Mouse (Mus musculus): ENCODE measurements around the gene Snap91. TPM values are rescaled to one million over a fixed set of nuclear protein-coding genes. Genes with fewer than 3 reads are reported as not detected.

Gene Snap91
- polyA plus RNA-seq, 1 experiment from 2014 or later: 18.9 TPM

DNA sequence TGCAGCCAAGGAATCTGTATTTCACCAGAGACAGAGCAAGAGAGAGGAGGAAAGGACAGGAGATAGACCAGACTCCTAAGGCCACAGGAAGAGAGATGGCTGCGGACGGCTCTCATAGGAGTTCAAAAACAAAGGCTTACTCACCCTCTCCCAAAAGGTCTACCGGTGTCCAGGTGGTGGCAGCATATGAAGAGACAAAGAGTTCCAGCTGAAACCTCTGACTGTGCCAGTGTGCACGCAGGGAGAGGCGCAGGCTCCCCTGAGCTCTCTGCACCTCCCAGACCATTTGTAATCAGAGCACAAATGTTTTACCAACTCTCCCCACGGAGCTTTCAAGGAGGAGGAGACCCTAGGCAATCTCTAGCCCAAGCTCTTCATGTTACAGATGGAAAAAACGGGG, 81.8 kb downstream of the Snap91 start:
- no peaks in the 10 kb centered on the region for H3K9me3 ChIP-seq (ENCODE audit: control insufficient read depth, low read length)
- no peak overlapping the region for H3K9ac ChIP-seq (ENCODE audit: low read depth, low read length)
- H3K36me3 ChIP-seq (ENCODE audit: control insufficient read depth, insufficient read depth, low read length): no peaks in the 10 kb centered on the region
- H3K27ac ChIP-seq (ENCODE audit: low read depth, low read length): no peak overlapping the region
- H3K27me3 ChIP-seq (ENCODE audit: control insufficient read depth, insufficient read depth, low read length): no peaks in the 10 kb centered on the region
- ATAC-seq (ENCODE audit: low FRiP score, low TSS enrichment): peak; percentile 68
- 23% methylated on average over 7 of the region's 7 CpGs for WGBS
- H3K4me3 ChIP-seq (ENCODE audit: low read length): no peak overlapping the region
- H3K4me2 ChIP-seq (replicated peaks; ENCODE audit: low read depth, low read length): no peak overlapping the region
- no peaks in the 10 kb centered on the region for H3K4me1 ChIP-seq (ENCODE audit: control insufficient read depth, insufficient read depth, low read length)

DNA sequence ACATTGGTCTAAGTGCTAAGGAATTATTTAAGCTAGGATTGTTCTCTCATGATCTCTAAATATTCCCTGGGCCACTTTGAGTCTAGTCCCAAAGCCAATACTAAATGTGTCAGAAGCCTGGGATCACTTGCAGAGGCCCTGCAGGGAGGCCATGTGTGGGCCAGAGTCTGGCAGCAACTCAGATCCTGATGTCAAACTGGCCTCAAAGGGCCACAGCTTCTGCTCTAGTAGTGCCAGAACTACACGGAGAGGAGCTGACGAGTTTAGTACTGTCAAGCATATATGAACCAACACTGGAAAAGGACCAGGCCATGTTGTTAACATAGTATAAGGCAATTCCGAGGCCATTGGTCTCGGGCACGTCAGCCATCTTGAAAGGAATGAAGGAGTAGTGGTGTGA, 82.3 kb downstream of the Snap91 start:
- no peaks in the 10 kb centered on the region for H3K4me1 ChIP-seq (ENCODE audit: control insufficient read depth, insufficient read depth, low read length)
- ATAC-seq (ENCODE audit: low FRiP score, low TSS enrichment): no peak
- H3K27me3 ChIP-seq (ENCODE audit: control insufficient read depth, insufficient read depth, low read length): no peaks in the 10 kb centered on the region
- H3K36me3 ChIP-seq (ENCODE audit: control insufficient read depth, insufficient read depth, low read length): no peaks in the 10 kb centered on the region
- H3K9me3 ChIP-seq (ENCODE audit: control insufficient read depth, low read length): no peaks in the 10 kb centered on the region
- no peak overlapping the region for H3K9ac ChIP-seq (ENCODE audit: low read depth, low read length)
- H3K27ac ChIP-seq (ENCODE audit: low read depth, low read length): no peak overlapping the region
- no peak overlapping the region for H3K4me2 ChIP-seq (replicated peaks; ENCODE audit: low read depth, low read length)
- H3K4me3 ChIP-seq (ENCODE audit: low read length): no peak overlapping the region
- whole genome bisulfite sequencing: 92% methylated on average over 5 of the region's 5 CpGs

DNA sequence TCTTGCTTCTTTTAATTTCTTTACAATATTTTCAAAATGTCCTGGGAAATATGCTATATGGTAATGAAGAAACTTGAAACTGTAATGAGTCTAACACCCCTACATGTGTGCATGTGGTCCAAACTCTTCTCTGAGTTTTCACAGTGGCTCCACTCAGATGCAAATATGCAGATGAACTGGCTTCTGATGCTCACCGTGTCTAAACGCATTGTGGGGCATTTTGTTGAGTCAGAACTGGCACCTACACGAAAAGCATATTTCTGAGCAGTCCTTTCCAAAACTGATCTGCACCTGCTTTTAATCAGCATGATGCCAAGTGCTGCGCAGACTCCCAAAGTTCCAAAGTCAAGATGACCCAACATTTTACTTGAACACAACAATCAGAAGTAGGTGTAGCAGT, 82.9 kb downstream of the Snap91 start:
- no peak overlapping the region for H3K9ac ChIP-seq (ENCODE audit: low read depth, low read length)
- no peaks in the 10 kb centered on the region for H3K4me1 ChIP-seq (ENCODE audit: control insufficient read depth, insufficient read depth, low read length)
- no peak for ATAC-seq (ENCODE audit: low FRiP score, low TSS enrichment)
- no peaks in the 10 kb centered on the region for H3K27me3 ChIP-seq (ENCODE audit: control insufficient read depth, insufficient read depth, low read length)
- no peak overlapping the region for H3K4me2 ChIP-seq (replicated peaks; ENCODE audit: low read depth, low read length)
- H3K9me3 ChIP-seq (ENCODE audit: control insufficient read depth, low read length): no peaks in the 10 kb centered on the region
- H3K27ac ChIP-seq (ENCODE audit: low read depth, low read length): no peak overlapping the region
- no peak overlapping the region for H3K4me3 ChIP-seq (ENCODE audit: low read length)
- 91% methylated on average over 4 of the region's 4 CpGs for WGBS
- no peaks in the 10 kb centered on the region for H3K36me3 ChIP-seq (ENCODE audit: control insufficient read depth, insufficient read depth, low read length)

DNA sequence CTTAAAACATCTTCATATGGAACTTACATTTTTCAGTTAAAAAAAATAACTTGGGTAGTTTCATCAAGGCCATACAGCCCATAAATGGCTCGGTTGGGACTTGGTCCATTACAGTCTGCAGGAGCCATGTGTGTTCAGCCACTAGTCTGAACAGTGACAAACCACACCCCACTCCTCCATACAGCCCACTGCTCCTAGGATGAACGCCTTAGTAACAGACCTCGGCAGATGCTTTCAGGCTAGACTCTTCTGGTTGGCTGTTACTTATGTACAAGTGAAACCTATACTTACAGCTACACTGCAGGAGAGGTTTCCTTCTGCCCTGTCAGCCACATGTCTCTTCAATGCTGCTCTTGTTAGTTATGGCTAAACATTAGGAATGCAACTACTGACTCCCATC, 85.2 kb downstream of the Snap91 start:
- H3K36me3 ChIP-seq (ENCODE audit: control insufficient read depth, insufficient read depth, low read length): no peaks in the 10 kb centered on the region
- no peaks in the 10 kb centered on the region for H3K9me3 ChIP-seq (ENCODE audit: control insufficient read depth, low read length)
- no peaks in the 10 kb centered on the region for H3K4me1 ChIP-seq (ENCODE audit: control insufficient read depth, insufficient read depth, low read length)
- no peak overlapping the region for H3K9ac ChIP-seq (ENCODE audit: low read depth, low read length)
- 65% methylated on average over 3 of the region's 3 CpGs for WGBS
- no peak for ATAC-seq (ENCODE audit: low FRiP score, low TSS enrichment)
- H3K4me2 ChIP-seq (replicated peaks; ENCODE audit: low read depth, low read length): no peak overlapping the region
- H3K27me3 ChIP-seq (ENCODE audit: control insufficient read depth, insufficient read depth, low read length): no peaks in the 10 kb centered on the region
- H3K27ac ChIP-seq (ENCODE audit: low read depth, low read length): no peak overlapping the region
- no peak overlapping the region for H3K4me3 ChIP-seq (ENCODE audit: low read length)

DNA sequence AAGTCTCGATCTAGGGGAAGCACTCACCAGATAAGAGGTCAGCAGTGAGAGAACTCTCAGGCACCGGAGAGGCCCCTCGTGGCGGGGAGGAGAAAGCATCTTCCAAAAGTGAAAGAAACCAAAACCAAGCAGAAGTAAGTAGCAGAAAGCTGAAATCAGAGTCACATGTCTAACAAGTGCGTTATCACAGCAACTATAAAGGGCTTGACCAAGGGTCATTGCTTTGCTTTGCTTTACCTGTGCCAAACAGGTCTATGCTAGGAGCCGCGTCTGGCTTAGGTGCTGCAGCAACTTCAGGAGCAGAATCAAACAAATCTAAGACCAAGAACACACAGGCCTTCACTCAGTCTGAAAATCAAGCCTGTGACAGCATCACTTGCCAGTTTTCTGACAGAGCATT, 88.5 kb downstream of the Snap91 start:
- no peaks in the 10 kb centered on the region for H3K4me1 ChIP-seq (ENCODE audit: control insufficient read depth, insufficient read depth, low read length)

DNA sequence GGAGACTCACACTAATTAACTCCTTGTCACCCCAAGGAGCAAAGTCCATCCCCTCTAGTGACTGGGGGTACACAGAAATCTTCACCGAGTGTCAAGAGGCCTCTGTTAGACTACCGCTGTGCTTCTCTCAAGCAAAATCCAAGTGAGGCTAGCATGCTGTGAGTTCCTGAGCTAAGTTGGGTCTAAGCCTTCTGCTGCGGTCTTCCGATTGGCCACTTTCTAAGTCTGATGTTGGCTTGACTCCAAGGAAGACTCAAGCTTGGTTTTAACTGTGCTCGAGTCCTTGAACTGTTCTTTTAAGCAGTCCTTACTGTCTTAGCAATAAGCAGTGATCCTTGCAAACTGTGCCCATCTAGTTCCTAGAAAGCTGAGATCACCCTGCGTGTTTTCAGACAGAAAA, 91.3 kb downstream of the Snap91 start:
- no peak for ATAC-seq (ENCODE audit: low FRiP score, low TSS enrichment)
- 87% methylated on average over 6 of the region's 6 CpGs for WGBS
- Histone ChIP-seq H3K36me3 (ENCODE audit: control insufficient read depth, insufficient read depth, low read length) (no peaks in the 10 kb centered on the region), H3K4me1 (ENCODE audit: control insufficient read depth, insufficient read depth, low read length) (no peaks in the 10 kb centered on the region), H3K9me3 (ENCODE audit: control insufficient read depth, low read length) (no peaks in the 10 kb centered on the region), H3K4me2 (replicated peaks; ENCODE audit: low read depth, low read length) (no peak overlapping the region), H3K27ac (ENCODE audit: low read depth, low read length) (no peak overlapping the region), H3K27me3 (ENCODE audit: control insufficient read depth, insufficient read depth, low read length) (no peaks in the 10 kb centered on the region), H3K9ac (ENCODE audit: low read depth, low read length) (no peak overlapping the region), H3K4me3 (ENCODE audit: low read length) (no peak overlapping the region)

More for the DNA sequence above, 88.5 kb downstream of the Snap91 start:
- Histone ChIP-seq H3K27me3 (ENCODE audit: control insufficient read depth, insufficient read depth, low read length) (no peaks in the 10 kb centered on the region), H3K36me3 (ENCODE audit: control insufficient read depth, insufficient read depth, low read length) (no peaks in the 10 kb centered on the region), H3K9ac (ENCODE audit: low read depth, low read length) (no peak overlapping the region), H3K4me2 (replicated peaks; ENCODE audit: low read depth, low read length) (no peak overlapping the region), H3K4me3 (ENCODE audit: low read length) (no peak overlapping the region), H3K9me3 (ENCODE audit: control insufficient read depth, low read length) (no peaks in the 10 kb centered on the region), H3K27ac (ENCODE audit: low read depth, low read length) (no peak overlapping the region)
- 82% methylated on average over 7 of the region's 7 CpGs for WGBS
- no peak for ATAC-seq (ENCODE audit: low FRiP score, low TSS enrichment)

DNA sequence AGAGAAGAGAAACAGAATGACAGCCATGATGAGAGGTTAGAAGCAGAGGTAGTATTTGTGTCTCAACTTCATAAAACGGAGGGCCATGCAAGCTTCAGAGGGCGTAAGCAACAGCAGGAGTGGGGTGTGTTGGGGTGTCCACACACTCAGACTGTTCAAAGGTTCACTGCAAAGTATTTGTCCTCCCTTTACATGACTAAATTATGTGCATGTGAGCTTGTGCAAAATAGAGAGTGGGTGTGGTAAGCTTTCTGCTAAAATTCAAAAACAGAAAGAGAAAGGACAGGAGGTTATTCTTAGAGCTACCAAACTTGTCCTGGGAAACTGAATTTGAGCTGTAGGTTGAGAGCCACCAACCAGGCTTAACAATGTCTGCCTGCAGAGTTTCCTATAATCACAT, 97.6 kb downstream of the Snap91 start:
- no peak overlapping the region for H3K9ac ChIP-seq (ENCODE audit: low read depth, low read length)
- no peaks in the 10 kb centered on the region for H3K4me1 ChIP-seq (ENCODE audit: control insufficient read depth, insufficient read depth, low read length)
- no peak for ATAC-seq (ENCODE audit: low FRiP score, low TSS enrichment)
- 96% methylated on average over 2 of the region's 2 CpGs for WGBS
- H3K36me3 ChIP-seq (ENCODE audit: control insufficient read depth, insufficient read depth, low read length): no peaks in the 10 kb centered on the region
- no peaks in the 10 kb centered on the region for H3K27me3 ChIP-seq (ENCODE audit: control insufficient read depth, insufficient read depth, low read length)
- no peak overlapping the region for H3K27ac ChIP-seq (ENCODE audit: low read depth, low read length)
- H3K9me3 ChIP-seq (ENCODE audit: control insufficient read depth, low read length): no peaks in the 10 kb centered on the region
- no peak overlapping the region for H3K4me2 ChIP-seq (replicated peaks; ENCODE audit: low read depth, low read length)
- no peak overlapping the region for H3K4me3 ChIP-seq (ENCODE audit: low read length)

DNA sequence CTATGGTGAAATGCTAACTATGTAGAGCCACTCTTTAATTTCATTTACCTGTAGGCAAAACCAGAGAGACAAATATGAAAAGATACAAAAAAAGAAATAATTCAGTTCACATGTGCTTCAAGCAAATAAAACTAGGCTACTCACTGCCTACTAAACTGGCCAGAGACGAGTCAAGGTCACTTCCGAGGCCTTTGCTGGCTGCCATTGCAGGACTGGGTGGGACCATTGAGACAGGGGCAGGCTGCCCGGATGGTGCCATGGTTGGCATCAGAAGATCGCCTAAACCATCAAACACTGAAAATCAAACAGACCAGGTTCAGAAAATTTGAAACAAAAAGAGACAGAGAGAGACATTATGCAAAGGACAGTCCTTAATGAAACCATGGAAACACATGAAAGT, 99.0 kb downstream of the Snap91 start:
- H3K4me1 ChIP-seq (ENCODE audit: control insufficient read depth, insufficient read depth, low read length): no peaks in the 10 kb centered on the region
- WGBS: 92% methylated on average over 4 of the region's 4 CpGs
- H3K4me2 ChIP-seq (replicated peaks; ENCODE audit: low read depth, low read length): no peak overlapping the region
- no peak overlapping the region for H3K27ac ChIP-seq (ENCODE audit: low read depth, low read length)
- H3K9me3 ChIP-seq (ENCODE audit: control insufficient read depth, low read length): no peaks in the 10 kb centered on the region
- H3K4me3 ChIP-seq (ENCODE audit: low read length): no peak overlapping the region
- no peaks in the 10 kb centered on the region for H3K27me3 ChIP-seq (ENCODE audit: control insufficient read depth, insufficient read depth, low read length)
- no peak overlapping the region for H3K9ac ChIP-seq (ENCODE audit: low read depth, low read length)
- no peak for ATAC-seq (ENCODE audit: low FRiP score, low TSS enrichment)
- no peaks in the 10 kb centered on the region for H3K36me3 ChIP-seq (ENCODE audit: control insufficient read depth, insufficient read depth, low read length)

DNA sequence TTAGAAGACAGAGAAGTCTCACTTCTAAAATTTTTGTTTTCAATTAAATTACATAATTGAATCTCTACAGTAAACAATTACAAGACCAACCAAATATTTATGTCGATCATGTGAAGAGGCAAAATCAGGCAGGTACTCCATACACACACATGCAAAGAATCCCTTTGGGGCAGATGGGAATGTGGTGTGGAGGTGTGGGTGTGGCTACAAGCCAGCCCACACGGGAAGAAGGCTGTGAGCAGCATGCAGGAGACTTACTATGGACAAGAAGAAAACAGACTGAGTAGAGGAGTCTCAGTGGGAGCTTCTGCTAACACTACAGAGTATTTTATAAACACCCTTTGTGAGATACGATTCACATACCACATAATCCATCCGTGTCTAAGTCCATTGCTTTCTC, 102.2 kb downstream of the Snap91 start:
- ATAC-seq (ENCODE audit: low FRiP score, low TSS enrichment): no peak
- WGBS: 79% methylated on average over 4 of the region's 4 CpGs

DNA sequence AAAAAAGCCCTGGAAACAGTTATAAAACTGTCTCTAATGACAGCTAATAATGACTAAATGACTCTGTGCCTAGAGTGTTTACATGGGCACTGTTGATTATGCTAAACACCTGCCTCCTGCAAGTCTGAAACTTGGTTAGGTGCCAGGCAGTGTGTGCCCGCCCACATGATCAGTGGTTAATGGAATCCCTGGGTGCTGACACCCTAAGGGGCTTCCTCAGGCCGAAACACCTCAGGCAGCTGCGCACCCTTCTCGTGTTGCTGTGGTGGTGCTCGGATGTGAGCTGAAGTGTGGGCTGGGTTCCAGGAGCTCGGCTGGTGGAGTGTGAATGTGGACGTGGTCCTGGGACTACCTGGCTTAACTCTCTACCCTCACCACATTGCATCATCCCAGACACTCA, 103.1 kb downstream of the Snap91 start:
- no peaks in the 10 kb centered on the region for H3K9me3 ChIP-seq (ENCODE audit: control insufficient read depth, low read length)
- WGBS: 58% methylated on average over 7 of the region's 7 CpGs
- H3K4me3 ChIP-seq (ENCODE audit: low read length): no peak overlapping the region
- H3K27ac ChIP-seq (ENCODE audit: low read depth, low read length): no peak overlapping the region
- ATAC-seq (ENCODE audit: low FRiP score, low TSS enrichment): no peak
- no peak overlapping the region for H3K4me2 ChIP-seq (replicated peaks; ENCODE audit: low read depth, low read length)
- H3K4me1 ChIP-seq (ENCODE audit: control insufficient read depth, insufficient read depth, low read length): no peaks in the 10 kb centered on the region
- no peak overlapping the region for H3K9ac ChIP-seq (ENCODE audit: low read depth, low read length)
- no peaks in the 10 kb centered on the region for H3K36me3 ChIP-seq (ENCODE audit: control insufficient read depth, insufficient read depth, low read length)
- H3K27me3 ChIP-seq (ENCODE audit: control insufficient read depth, insufficient read depth, low read length): no peaks in the 10 kb centered on the region

More for the DNA sequence above, 102.2 kb downstream of the Snap91 start:
- no peaks in the 10 kb centered on the region for H3K4me1 ChIP-seq (ENCODE audit: control insufficient read depth, insufficient read depth, low read length)
- H3K27me3 ChIP-seq (ENCODE audit: control insufficient read depth, insufficient read depth, low read length): no peaks in the 10 kb centered on the region
- no peak overlapping the region for H3K9ac ChIP-seq (ENCODE audit: low read depth, low read length)
- H3K27ac ChIP-seq (ENCODE audit: low read depth, low read length): no peak overlapping the region
- H3K36me3 ChIP-seq (ENCODE audit: control insufficient read depth, insufficient read depth, low read length): no peaks in the 10 kb centered on the region
- no peak overlapping the region for H3K4me2 ChIP-seq (replicated peaks; ENCODE audit: low read depth, low read length)
- no peaks in the 10 kb centered on the region for H3K9me3 ChIP-seq (ENCODE audit: control insufficient read depth, low read length)
- H3K4me3 ChIP-seq (ENCODE audit: low read length): no peak overlapping the region
